Mouse (Mus musculus): ENCODE measurements around the gene Tmem9b. TPM values are rescaled to one million over a fixed set of nuclear protein-coding genes. Genes with fewer than 3 reads are reported as not detected.

Tmem9b gene
- polyA plus RNA-seq, 1 experiment: 14.5 TPM

DNA sequence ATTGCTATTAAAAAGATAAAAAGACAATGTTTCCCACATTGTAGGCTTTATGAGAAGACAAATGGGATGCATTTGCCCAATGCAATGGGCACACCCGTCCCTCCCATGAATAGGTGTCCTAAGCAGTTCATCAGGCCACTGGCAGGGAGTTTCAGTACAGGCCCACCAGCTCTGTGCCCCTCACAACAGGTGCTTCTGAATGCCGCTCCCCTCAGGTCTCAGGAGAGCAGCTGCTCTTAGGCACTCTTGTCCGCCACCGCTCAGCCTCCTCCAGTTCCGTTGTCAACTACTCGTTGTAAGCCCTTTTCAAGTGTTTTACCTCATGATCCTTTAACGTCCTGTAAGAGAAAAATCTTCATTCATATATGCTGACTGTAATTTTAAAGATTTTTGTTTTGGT, 40.5 kb downstream of the Tmem9b start:
- Histone ChIP-seq H3K9ac (ENCODE audit: low read depth, poor library complexity, severe bottlenecking) (no peak overlapping the region), H3K27ac (ENCODE audit: insufficient read depth, low read length) (no peak overlapping the region), H3K36me3 (ENCODE audit: control insufficient read depth, insufficient read depth, low read length, poor library complexity, severe bottlenecking) (peaks cover 27% of the 10 kb centered on the region), H3K4me3 (ENCODE audit: low read depth, low read length) (no peak overlapping the region), H3K9me3 (replicated peaks; ENCODE audit: control insufficient read depth, insufficient read depth, low read length, poor library complexity, severe bottlenecking) (no peaks in the 10 kb centered on the region), H3K4me1 (ENCODE audit: control insufficient read depth, insufficient read depth, low read length) (no peaks in the 10 kb centered on the region), H3K27me3 (ENCODE audit: control insufficient read depth, insufficient read depth, low read length, poor library complexity, severe bottlenecking) (no peaks in the 10 kb centered on the region)
- TF ChIP-seq CTCF (IDR thresholded peaks at IDR 0.05; ENCODE audit: low read depth, low read length) (no peak), POLR2A (IDR thresholded peaks at IDR 0.05; ENCODE audit: insufficient read depth, low read length) (no peak), EP300 (IDR thresholded peaks at IDR 0.05; ENCODE audit: insufficient read depth, low read depth, low read length) (no peak)

DNA sequence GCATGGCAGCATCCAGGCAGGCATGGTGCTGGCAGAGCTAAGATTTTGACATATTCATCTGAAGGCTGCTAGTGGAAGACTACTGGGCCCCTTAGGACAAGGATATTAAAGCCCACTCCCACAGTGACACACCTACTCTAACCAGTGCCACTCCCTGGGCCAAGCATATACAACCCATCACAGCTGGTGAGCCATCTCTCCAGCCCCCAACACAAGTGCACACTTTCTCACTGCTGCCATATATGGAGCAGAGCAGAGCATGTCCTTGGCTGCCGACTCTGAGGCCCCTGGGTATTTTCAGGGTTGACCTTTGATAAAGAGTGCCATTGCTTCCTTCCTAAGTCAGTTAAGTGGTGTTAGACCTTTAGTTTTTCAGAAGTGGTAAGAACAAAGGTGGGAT, 42.6 kb downstream of the Tmem9b start:
- no peak overlapping the region for H3K4me3 ChIP-seq (ENCODE audit: low read depth, low read length)
- H3K9ac ChIP-seq (ENCODE audit: low read depth, poor library complexity, severe bottlenecking): no peak overlapping the region
- H3K36me3 ChIP-seq (ENCODE audit: control insufficient read depth, insufficient read depth, low read length, poor library complexity, severe bottlenecking): peaks cover 27% of the 10 kb centered on the region
- no peaks in the 10 kb centered on the region for H3K27me3 ChIP-seq (ENCODE audit: control insufficient read depth, insufficient read depth, low read length, poor library complexity, severe bottlenecking)
- H3K9me3 ChIP-seq (replicated peaks; ENCODE audit: control insufficient read depth, insufficient read depth, low read length, poor library complexity, severe bottlenecking): no peaks in the 10 kb centered on the region
- TF ChIP-seq EP300 (IDR thresholded peaks at IDR 0.05; ENCODE audit: insufficient read depth, low read depth, low read length) (no peak), CTCF (IDR thresholded peaks at IDR 0.05; ENCODE audit: low read depth, low read length) (no peak), POLR2A (IDR thresholded peaks at IDR 0.05; ENCODE audit: insufficient read depth, low read length) (no peak)
- no peaks in the 10 kb centered on the region for H3K4me1 ChIP-seq (ENCODE audit: control insufficient read depth, insufficient read depth, low read length)
- no peak overlapping the region for H3K27ac ChIP-seq (ENCODE audit: insufficient read depth, low read length)

DNA sequence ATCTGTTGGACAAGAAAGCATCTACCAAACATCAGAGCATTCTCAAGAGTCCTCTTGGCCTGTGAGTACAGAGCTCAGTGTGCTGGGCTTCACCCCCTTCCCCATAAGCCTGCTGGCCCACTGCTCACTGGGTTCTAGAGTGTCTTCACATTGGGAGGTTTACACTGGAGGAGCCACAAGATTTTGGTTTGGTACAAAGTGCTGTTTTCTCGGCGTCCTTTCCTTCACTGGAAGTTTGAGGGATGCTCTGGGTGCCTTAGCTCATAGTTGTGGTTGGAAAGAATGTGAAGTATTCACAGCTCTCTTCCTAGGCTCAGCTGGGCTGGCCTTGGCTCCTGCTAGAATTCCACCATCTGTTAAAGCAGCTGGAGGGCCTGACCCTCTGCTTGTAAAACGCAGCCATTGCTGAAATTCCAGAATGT, 43.7 kb downstream of the Tmem9b start:
- no peaks in the 10 kb centered on the region for H3K4me1 ChIP-seq (ENCODE audit: control insufficient read depth, insufficient read depth, low read length)
- no peak overlapping the region for H3K27ac ChIP-seq (ENCODE audit: insufficient read depth, low read length)
- no peaks in the 10 kb centered on the region for H3K27me3 ChIP-seq (ENCODE audit: control insufficient read depth, insufficient read depth, low read length, poor library complexity, severe bottlenecking)
- TF ChIP-seq POLR2A (IDR thresholded peaks at IDR 0.05; ENCODE audit: insufficient read depth, low read length) (no peak), EP300 (IDR thresholded peaks at IDR 0.05; ENCODE audit: insufficient read depth, low read depth, low read length) (no peak), CTCF (IDR thresholded peaks at IDR 0.05; ENCODE audit: low read depth, low read length) (no peak)
- H3K4me3 ChIP-seq (ENCODE audit: low read depth, low read length): no peak overlapping the region
- no peaks in the 10 kb centered on the region for H3K9me3 ChIP-seq (replicated peaks; ENCODE audit: control insufficient read depth, insufficient read depth, low read length, poor library complexity, severe bottlenecking)
- peaks cover 27% of the 10 kb centered on the region for H3K36me3 ChIP-seq (ENCODE audit: control insufficient read depth, insufficient read depth, low read length, poor library complexity, severe bottlenecking)
- H3K9ac ChIP-seq (ENCODE audit: low read depth, poor library complexity, severe bottlenecking): no peak overlapping the region

DNA sequence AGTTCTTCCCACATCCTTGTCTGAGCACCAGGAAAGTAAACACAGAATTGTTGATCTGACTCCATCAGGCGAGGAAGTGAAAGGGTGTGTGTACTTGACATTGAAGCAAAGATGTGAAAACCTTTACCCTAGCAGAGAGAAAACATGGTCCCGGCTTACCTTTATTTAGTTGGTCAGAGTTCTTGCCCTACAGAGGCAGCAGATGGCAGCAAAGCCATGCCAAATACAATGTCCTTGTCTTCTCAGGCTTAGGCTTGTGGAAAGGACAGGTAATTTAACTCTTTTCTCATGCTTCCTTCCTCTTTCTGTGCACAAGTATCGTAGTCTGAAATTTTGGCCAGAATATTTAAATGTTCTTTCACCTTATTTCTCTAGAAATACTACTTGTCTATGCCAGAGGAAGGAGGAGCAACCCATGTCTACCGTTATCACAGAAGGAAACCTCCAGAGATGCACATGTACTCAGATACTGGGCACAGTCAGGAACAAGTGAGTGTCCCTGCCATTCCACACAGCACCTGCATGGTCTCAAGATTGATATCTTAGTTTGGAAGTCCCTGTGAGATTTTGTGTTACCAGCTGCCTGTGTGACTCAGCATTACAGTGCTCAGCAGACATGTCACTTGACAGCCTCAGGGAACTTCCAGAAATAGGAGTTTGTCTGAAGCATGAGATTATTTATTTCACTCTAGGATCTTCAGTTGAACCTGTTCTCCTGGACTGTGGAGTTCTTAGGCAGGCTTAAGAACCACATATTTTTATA, 45.5 kb downstream of the Tmem9b start:
- Histone ChIP-seq H3K9me3 (replicated peaks; ENCODE audit: control insufficient read depth, insufficient read depth, low read length, poor library complexity, severe bottlenecking) (no peaks in the 10 kb centered on the region), H3K36me3 (ENCODE audit: control insufficient read depth, insufficient read depth, low read length, poor library complexity, severe bottlenecking) (peaks cover 27% of the 10 kb centered on the region), H3K27ac (ENCODE audit: insufficient read depth, low read length) (no peak overlapping the region), H3K4me1 (ENCODE audit: control insufficient read depth, insufficient read depth, low read length) (no peaks in the 10 kb centered on the region), H3K4me3 (ENCODE audit: low read depth, low read length) (no peak overlapping the region), H3K9ac (ENCODE audit: low read depth, poor library complexity, severe bottlenecking) (no peak overlapping the region), H3K27me3 (ENCODE audit: control insufficient read depth, insufficient read depth, low read length, poor library complexity, severe bottlenecking) (no peaks in the 10 kb centered on the region)
- TF ChIP-seq CTCF (IDR thresholded peaks at IDR 0.05; ENCODE audit: low read depth, low read length): no peak
- TF ChIP-seq POLR2A (IDR thresholded peaks at IDR 0.05; ENCODE audit: insufficient read depth, low read length): no peak
- no peak for TF ChIP-seq EP300 (IDR thresholded peaks at IDR 0.05; ENCODE audit: insufficient read depth, low read depth, low read length)

DNA sequence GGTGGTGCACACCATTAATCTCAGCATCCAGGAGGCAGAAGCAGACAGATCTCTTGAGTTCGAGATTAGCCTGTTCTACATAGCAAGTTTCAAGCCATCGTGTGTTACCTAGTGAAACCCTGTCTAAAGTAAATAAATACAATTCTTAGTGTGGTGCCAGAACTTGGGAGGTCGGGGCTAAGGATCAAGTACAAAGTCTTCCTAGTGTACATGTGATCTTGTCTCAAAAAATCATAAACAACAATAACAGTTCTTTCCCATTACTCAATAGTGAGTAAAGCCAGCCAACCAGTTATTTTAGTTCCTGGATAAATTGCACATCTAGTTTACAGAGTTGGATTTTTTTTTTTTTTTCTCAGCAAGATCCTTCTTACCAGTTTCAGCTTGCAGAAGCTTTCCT, 48.2 kb downstream of the Tmem9b start:
- no peaks in the 10 kb centered on the region for H3K9me3 ChIP-seq (replicated peaks; ENCODE audit: control insufficient read depth, insufficient read depth, low read length, poor library complexity, severe bottlenecking)
- TF ChIP-seq EP300 (IDR thresholded peaks at IDR 0.05; ENCODE audit: insufficient read depth, low read depth, low read length): no peak
- TF ChIP-seq CTCF (IDR thresholded peaks at IDR 0.05; ENCODE audit: low read depth, low read length): no peak
- no peak for TF ChIP-seq POLR2A (IDR thresholded peaks at IDR 0.05; ENCODE audit: insufficient read depth, low read length)
- no peaks in the 10 kb centered on the region for H3K4me1 ChIP-seq (ENCODE audit: control insufficient read depth, insufficient read depth, low read length)
- H3K36me3 ChIP-seq (ENCODE audit: control insufficient read depth, insufficient read depth, low read length, poor library complexity, severe bottlenecking): peaks cover 17% of the 10 kb centered on the region
- no peak overlapping the region for H3K27ac ChIP-seq (ENCODE audit: insufficient read depth, low read length)
- peak overlapping the region; percentile 82 for H3K9ac ChIP-seq (ENCODE audit: low read depth, poor library complexity, severe bottlenecking)
- peak overlapping the region; percentile 71 for H3K4me3 ChIP-seq (ENCODE audit: low read depth, low read length)
- H3K27me3 ChIP-seq (ENCODE audit: control insufficient read depth, insufficient read depth, low read length, poor library complexity, severe bottlenecking): no peaks in the 10 kb centered on the region

DNA sequence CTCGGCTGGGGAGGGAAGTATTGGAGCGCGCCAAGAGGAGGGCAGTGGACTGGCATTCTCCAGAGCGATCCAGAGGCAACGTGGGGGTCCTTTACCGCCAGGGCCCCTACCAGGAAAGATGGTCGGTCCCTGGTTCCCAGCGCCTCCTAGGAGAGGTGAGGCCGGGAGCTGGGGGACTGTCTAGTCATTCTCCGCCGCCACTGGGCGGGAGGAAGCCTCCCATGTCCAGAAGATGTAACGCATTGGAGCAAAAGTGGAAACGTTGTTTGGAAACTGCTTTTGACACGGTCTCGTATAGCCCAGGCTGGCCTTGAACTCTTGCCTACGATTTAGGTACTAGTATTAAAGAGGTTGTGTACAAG, 48.7 kb downstream of the Tmem9b start:
- Histone ChIP-seq H3K27me3 (ENCODE audit: control insufficient read depth, insufficient read depth, low read length, poor library complexity, severe bottlenecking) (no peaks in the 10 kb centered on the region), H3K4me1 (ENCODE audit: control insufficient read depth, insufficient read depth, low read length) (no peaks in the 10 kb centered on the region), H3K36me3 (ENCODE audit: control insufficient read depth, insufficient read depth, low read length, poor library complexity, severe bottlenecking) (peaks cover 15% of the 10 kb centered on the region), H3K9me3 (replicated peaks; ENCODE audit: control insufficient read depth, insufficient read depth, low read length, poor library complexity, severe bottlenecking) (no peaks in the 10 kb centered on the region), H3K4me3 (ENCODE audit: low read depth, low read length) (peak overlapping the region; percentile 71), H3K27ac (ENCODE audit: insufficient read depth, low read length) (no peak overlapping the region; the same call in 1 of the 2 replicates), H3K9ac (ENCODE audit: low read depth, poor library complexity, severe bottlenecking) (peak overlapping the region; percentile 82)
- TF ChIP-seq POLR2A (IDR thresholded peaks at IDR 0.05; ENCODE audit: insufficient read depth, low read length): no peak

All from ES-Bruce4 (cell line).